Mouse (Mus musculus) myocyte (in vitro differentiated cells): ENCODE results near the gene Gm8994.

ENCODE experiments used
- CEBPB ChIP-seq: IDR thresholded peaks from 2 replicates; pipeline ENCODE4 v1.6.1; 2011; ENCODE audit warnings: mild to moderate bottlenecking, moderate library complexity; ENCODE audit not compliant: poor library complexity, insufficient read depth, severe bottlenecking
- E2F4 ChIP-seq: IDR thresholded peaks from one replicate; pipeline ENCODE4 v1.6.1; 2011; ENCODE audit warnings: mild to moderate bottlenecking, control low read depth, moderate library complexity; ENCODE audit not compliant: insufficient read depth
- MAX ChIP-seq: IDR thresholded peaks from one replicate; pipeline ENCODE4 v1.6.1; 2011; ENCODE audit warnings: low read depth, mild to moderate bottlenecking, control low read depth
- MYOD1 ChIP-seq, 3 experiments: IDR thresholded peaks; one replicate each; pipeline ENCODE4 v1.6.1; 2011; ENCODE audit warnings: control low read depth in 2 of 3, low read depth in 2 of 3, mild to moderate bottlenecking in 2 of 3, moderate library complexity in 1 of 3; ENCODE audit not compliant: insufficient read length in 2 of 3, control insufficient read depth in 1 of 3
- MYOG ChIP-seq, 3 experiments: IDR thresholded peaks; one replicate each; pipeline ENCODE4 v1.6.1; 2011; ENCODE audit warnings: control low read depth in 2 of 3, low read depth in 2 of 3, mild to moderate bottlenecking in 2 of 3; ENCODE audit not compliant: insufficient read length in 2 of 3, control insufficient read depth in 1 of 3, insufficient read depth in 1 of 3
- POLR2A ChIP-seq: IDR thresholded peaks from one replicate; pipeline ENCODE4 v1.6.1; 2011; ENCODE audit warnings: low read depth, mild to moderate bottlenecking, control low read depth, moderate library complexity; ENCODE audit not compliant: insufficient read length
- POLR2AphosphoS2 ChIP-seq: IDR thresholded peaks from one replicate; pipeline ENCODE4 v1.6.1; 2011; ENCODE audit warnings: low read depth, control low read depth; ENCODE audit not compliant: insufficient read length
- REST ChIP-seq: IDR thresholded peaks from one replicate; pipeline ENCODE4 v1.6.1; 2011; ENCODE audit warnings: mild to moderate bottlenecking, control low read depth, moderate library complexity; ENCODE audit not compliant: insufficient read depth, insufficient read length
- SRF ChIP-seq: IDR thresholded peaks from one replicate; pipeline ENCODE4 v1.6.1; 2011; ENCODE audit warnings: low read depth; ENCODE audit not compliant: control insufficient read depth, insufficient read length
- TCF12 ChIP-seq: IDR thresholded peaks from one replicate; pipeline ENCODE4 v1.6.1; 2011; ENCODE audit warnings: mild to moderate bottlenecking, control low read depth; ENCODE audit not compliant: poor library complexity, insufficient read depth, severe bottlenecking
- USF1 ChIP-seq: IDR thresholded peaks from one replicate; pipeline ENCODE4 v1.6.1; 2011; ENCODE audit warnings: low read depth, mild to moderate bottlenecking, control low read depth, moderate library complexity

- TF ChIP-seq POLR2A (no peak), SRF (no peak), MAX (no peak), CEBPB (no peak), E2F4 (no peak), REST (no peak), POLR2AphosphoS2 (no peak), MYOD1 (IDR thresholded peaks at IDR 0.05; ENCODE audit: control insufficient read depth in 1 of 3, insufficient read length in 2 of 3, low read depth in 2 of 3) (no peak), USF1 (no peak), MYOG (IDR thresholded peaks at IDR 0.05; ENCODE audit: control insufficient read depth in 1 of 3, insufficient read depth in 1 of 3, insufficient read length in 2 of 3, low read depth in 2 of 3) (no peak), TCF12 (no peak)
Observed at GRCm38 (mm10) chr6:136286180-136286579, 41.2 kb upstream of the Gm8994 start.
